Mouse (Mus musculus) heart, adult 8-10 months (tissue): ENCODE measurements around the gene Ehbp1l1. TPM values are rescaled to one million over a fixed set of nuclear protein-coding genes. Genes with fewer than 3 reads are reported as not detected.

Experiments
- DNase-seq: peaks from one replicate; pipeline ENCODE4 v3.0.0; 2022; ENCODE audit warnings: low spot score
- total RNA-seq, 4 experiments: library from RNA; stranded (reverse); gene quantifications; 2 replicates each; pipeline ENCODE4 v1.2.4; 2022

Ehbp1l1 gene
- total RNA-seq = 100 to 1,000 TPM; 145 to 158 (median 149) TPM

DNA sequence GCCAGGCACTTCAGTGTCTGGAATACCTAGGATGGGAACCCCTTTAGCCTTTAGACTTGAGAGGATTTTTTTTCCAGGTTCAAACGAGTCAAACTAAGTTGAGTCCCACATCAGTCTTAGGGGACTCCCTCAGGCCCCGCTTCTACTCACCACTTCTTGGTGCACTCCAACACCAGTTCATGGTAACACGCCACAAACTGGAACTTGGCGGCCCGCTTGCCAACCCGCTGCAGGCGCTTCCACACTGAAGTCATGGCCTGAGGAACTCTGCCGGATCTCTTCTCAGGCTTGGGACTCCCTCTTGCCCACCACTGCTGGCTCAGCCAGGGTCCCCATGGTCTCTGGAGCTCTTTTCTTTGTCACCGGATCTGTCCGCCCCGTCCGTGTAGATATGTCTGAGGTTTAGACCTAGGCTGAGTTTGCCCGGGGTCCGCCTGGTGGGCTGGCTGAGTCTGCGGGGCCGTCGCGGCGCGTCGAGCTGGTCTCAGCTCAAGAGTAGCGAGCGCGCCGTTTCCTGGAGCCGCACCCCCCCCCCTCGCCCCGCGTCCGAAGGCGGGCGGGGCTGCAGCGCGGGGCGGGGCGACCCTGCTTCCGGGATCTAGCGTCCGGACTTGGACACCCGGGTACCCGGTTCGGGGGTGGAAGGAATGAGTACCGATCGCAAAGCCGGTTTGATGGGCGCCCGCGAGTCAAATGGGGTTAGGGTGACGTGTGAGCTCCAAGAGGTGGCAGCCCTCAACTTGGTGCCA is at the start of gene Ehbp1l1:
Gene Ehbp1l1, minus strand, starts transcription at position 551 of the 749 bp plus-strand sequence.
- DNase-seq = peak; percentile 76

GRCm38 (mm10) chr19:5770925-5771860 is 45.1 kb upstream of the Ehbp1l1 start, which contains the start of gene Scyl1:
Gene Scyl1 (minus strand): TSS chr19:5771419.
- peak; percentile 96 for DNase-seq

DNA sequence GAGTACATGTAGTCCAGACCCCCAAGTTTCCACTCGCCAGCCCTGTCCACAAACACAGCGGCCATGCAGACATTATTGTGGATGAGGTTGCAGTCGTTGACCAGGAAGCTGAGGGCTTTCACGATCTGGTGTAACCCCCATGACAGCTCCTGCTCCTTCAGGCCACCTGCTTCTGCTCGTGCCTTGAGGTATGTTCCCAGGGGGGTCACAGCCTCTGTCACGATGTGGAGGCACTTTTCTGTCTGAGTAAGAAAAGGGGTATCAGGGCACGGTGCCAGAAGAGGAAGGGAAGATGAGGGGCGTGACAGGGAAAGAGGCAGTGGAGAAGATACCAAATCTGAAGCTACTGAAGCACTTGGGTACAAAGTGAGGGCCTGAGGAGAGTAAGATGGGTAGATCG is 44.2 kb upstream of the Ehbp1l1 start:
- no peak for DNase-seq

DNA sequence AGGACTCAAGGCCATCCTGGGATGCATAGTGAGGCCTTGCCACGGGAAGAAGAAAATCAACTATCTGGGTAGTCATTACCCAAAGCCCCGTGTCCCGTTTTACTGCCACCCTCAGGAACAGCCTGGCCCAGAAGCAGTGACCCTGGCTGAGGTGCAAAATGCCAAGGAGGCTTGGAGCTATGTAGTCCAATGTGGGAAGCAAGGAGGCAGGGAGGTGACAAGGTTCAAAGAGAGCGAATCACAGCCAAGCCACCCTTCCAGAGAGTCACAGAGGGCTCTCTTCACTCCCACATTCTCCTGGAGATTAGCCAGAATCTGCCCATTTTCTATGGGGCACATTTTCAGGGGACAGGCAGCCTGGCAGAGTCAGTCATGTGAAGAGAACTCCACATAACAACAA is 41.2 kb upstream of the Ehbp1l1 start:
- DNase-seq = no peak

GRCm38 (mm10) chr19:5763163-5763562 is 37.0 kb upstream of the Ehbp1l1 start:
- DNase-seq = no peak

DNA sequence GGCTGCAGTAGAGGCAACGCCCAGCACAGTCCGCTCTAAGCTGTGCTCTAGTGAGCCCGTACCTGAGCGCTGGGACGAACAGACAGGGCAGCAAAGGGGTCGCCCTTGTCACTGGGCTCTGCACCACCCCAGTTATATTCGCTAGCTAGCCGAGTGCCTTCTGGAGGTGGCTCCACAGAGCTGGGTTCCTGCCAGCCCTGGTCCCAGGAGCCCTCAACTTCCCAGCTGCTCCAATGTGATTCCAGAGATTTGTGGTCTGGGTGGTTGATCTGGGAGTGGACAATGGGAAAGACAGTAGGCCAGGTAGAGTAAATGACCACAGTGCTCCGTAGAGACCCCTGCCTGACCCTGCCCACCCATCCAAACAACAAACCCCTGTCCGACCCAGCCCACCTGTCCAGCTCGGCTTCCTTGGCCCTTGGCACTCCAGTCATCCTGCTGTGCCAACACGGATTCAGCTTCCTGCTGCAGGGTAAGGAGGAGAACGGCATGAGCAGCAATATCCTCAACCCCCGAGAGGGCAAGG is 32.8 kb upstream of the Ehbp1l1 start:
- DNase-seq = no peak

- no peak for DNase-seq
These were observed 31.0 kb upstream of the Ehbp1l1 start for GRCm38 (mm10) chr19:5756991-5757636.

- no peak for DNase-seq
These were observed 30.3 kb upstream of the Ehbp1l1 start for GRCm38 (mm10) chr19:5756321-5756985.

GRCm38 (mm10) chr19:5751742-5752141 is 25.6 kb upstream of the Ehbp1l1 start:
- DNase-seq = no peak

DNA sequence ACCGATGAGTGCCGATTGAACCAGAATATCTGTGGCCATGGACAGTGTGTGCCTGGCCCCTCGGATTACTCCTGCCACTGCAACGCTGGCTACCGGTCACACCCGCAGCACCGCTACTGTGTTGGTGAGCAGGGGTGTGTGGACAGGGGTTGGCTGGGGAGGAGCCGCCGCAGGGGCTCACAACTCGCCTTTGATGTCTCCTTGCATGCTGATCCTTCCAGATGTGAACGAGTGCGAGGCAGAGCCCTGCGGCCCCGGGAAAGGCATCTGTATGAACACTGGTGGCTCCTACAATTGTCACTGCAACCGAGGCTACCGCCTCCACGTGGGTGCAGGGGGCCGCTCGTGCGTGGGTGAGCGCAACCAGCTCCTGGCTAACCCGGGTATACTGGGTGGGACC is 24.8 kb upstream of the Ehbp1l1 start:
- no peak for DNase-seq

- DNase-seq = no peak
These were observed 23.4 kb upstream of the Ehbp1l1 start for GRCm38 (mm10) chr19:5749476-5749875.

GRCm38 (mm10) chr19:5746907-5747363 is 20.8 kb upstream of the Ehbp1l1 start:
- DNase-seq = no peak

- DNase-seq = no peak
These were observed 19.9 kb upstream of the Ehbp1l1 start for GRCm38 (mm10) chr19:5745756-5746710.

GRCm38 (mm10) chr19:5743576-5743975 is 17.5 kb upstream of the Ehbp1l1 start:
- no peak for DNase-seq

DNA sequence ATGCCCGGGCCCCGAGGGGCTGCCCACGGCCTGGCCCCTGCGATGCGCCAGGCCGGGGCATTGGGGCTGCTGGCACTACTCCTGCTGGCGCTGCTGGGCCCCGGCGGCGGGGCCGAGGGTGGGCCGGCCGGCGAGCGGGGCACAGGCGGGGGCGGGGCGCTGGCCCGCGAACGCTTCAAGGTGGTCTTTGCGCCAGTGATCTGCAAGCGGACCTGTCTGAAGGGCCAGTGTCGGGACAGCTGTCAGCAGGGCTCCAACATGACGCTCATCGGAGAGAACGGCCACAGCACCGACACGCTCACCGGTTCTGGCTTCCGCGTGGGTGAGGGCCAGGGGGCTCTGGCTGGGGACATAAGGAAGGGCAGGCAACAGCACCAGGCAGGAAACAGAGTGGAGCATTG is 16.1 kb upstream of the Ehbp1l1 start:
- DNase-seq = no peak

- peak; percentile 73 for DNase-seq
These were observed 15.6 kb upstream of the Ehbp1l1 start for GRCm38 (mm10) chr19:5741641-5742240.

GRCm38 (mm10) chr19:5740320-5741317 is 14.5 kb upstream of the Ehbp1l1 start, which contains the start of gene Ltbp3:
Gene Ltbp3 (plus strand): TSS chr19:5740904.
- DNase-seq = peak; percentile 60

GRCm38 (mm10) chr19:5739446-5739845 is 13.3 kb upstream of the Ehbp1l1 start:
- DNase-seq = no peak
